Comparison of ENCODE assay signal across 26 mouse cellular contexts in genomic region chr9:51462463-51463024, GRCm38 (mm10).
"Had no signal": no experiment of that assay in that cellular context is flagged by ENCODE, and none has a peak within 500 bp of the region (broad histone marks: within the 10 kb centered on the region; RNA-seq: fewer than 3 reads in every experiment).

No protein-coding gene starts in this region.

- H3K36me3 ChIP-seq: heart, embryonic 10.5 days; heart, embryonic 12.5 days; hindbrain, embryonic 10.5 days; hindbrain, embryonic 12.5 days; intestine, embryonic 15.5 days; limb, embryonic 10.5 days; limb, embryonic 12.5 days; liver, embryonic 13.5 days; liver, embryonic 15.5 days had no signal

- H3K27me3 ChIP-seq: heart, embryonic 12.5 days; hindbrain, embryonic 12.5 days; intestine, embryonic 15.5 days; limb, embryonic 12.5 days; liver, embryonic 13.5 days; liver, embryonic 15.5 days had no signal

- H3K9me3 ChIP-seq: heart, embryonic 10.5 days; heart, embryonic 12.5 days; hindbrain, embryonic 10.5 days; hindbrain, embryonic 12.5 days; intestine, embryonic 15.5 days; limb, embryonic 10.5 days; limb, embryonic 12.5 days; liver, embryonic 13.5 days; liver, embryonic 15.5 days had no signal

- H3K27ac ChIP-seq: gastrocnemius, adult 2 months; heart, embryonic 10.5 days; hindbrain, embryonic 10.5 days; hindbrain, embryonic 12.5 days; hindbrain, embryonic 14.5 days; intestine, embryonic 15.5 days; layer of hippocampus, adult 2 months; left cerebral cortex, adult 2 months; limb, embryonic 10.5 days; limb, embryonic 12.5 days; liver, embryonic 13.5 days; liver, embryonic 15.5 days had no signal

- DNase-seq: gastrocnemius, adult 2 months; gastrocnemius, postnatal 10 days; gastrocnemius, postnatal 25 days; heart, adult 18-20 months; heart, postnatal 10 days; heart, postnatal 4 days; kidney, adult 9 months; kidney, postnatal 25 days; kidney, postnatal 4 days; liver; liver, embryonic 13.5 days had no signal

- ATAC-seq: hindbrain, embryonic 16.5 days; inflammation-experienced regulatory T-cells, adult 6 months; intestine, embryonic 15.5 days; intestine, postnatal 0 days had no signal

- H3K4me3 ChIP-seq: gastrocnemius, adult 2 months; heart, embryonic 10.5 days; heart, embryonic 12.5 days; hindbrain, embryonic 10.5 days; hindbrain, embryonic 12.5 days; intestine, embryonic 15.5 days; layer of hippocampus, adult 2 months; left cerebral cortex, adult 2 months; limb, embryonic 10.5 days; limb, embryonic 12.5 days; liver, embryonic 13.5 days; liver, embryonic 15.5 days had no signal

- H3K9ac ChIP-seq: heart, embryonic 12.5 days; hindbrain, embryonic 12.5 days; hindbrain, embryonic 14.5 days; intestine, embryonic 15.5 days; limb, embryonic 12.5 days; liver, embryonic 13.5 days; liver, embryonic 15.5 days had no signal

- H3K4me2 ChIP-seq: heart, embryonic 12.5 days; hindbrain, embryonic 12.5 days; hindbrain, embryonic 14.5 days; intestine, embryonic 15.5 days; limb, embryonic 12.5 days; liver, embryonic 11.5 days; liver, embryonic 13.5 days; liver, embryonic 15.5 days had no signal

- H3K4me1 ChIP-seq: heart, embryonic 10.5 days; heart, embryonic 12.5 days; hindbrain, embryonic 10.5 days; hindbrain, embryonic 12.5 days; intestine, embryonic 15.5 days; limb, embryonic 10.5 days; limb, embryonic 12.5 days; liver, embryonic 13.5 days; liver, embryonic 15.5 days had no signal
